Mouse (Mus musculus) spleen, adult 2 months (tissue): ENCODE results near the gene Lcn2. TPM values are rescaled to one million over a fixed set of nuclear protein-coding genes. Genes with fewer than 3 reads are reported as not detected.

ENCODE experiments used
- DNase-seq, 2 experiments: peaks; one replicate each; pipeline versions ENCODE4 v3.0.0 to v3.0.0-alpha.2; 2012 to 2021; ENCODE audit warnings: low spot score in 2 of 2, low read depth in 1 of 2
- H3K27ac ChIP-seq: fragments of 200-500 bp; 2 replicates; pipeline ENCODE4 v1.5.1; 2012; ENCODE audit warnings: low read length, inconsistent platforms; ENCODE audit not compliant: insufficient read depth
- H3K27me3 ChIP-seq: fragments of 200-500 bp; 2 replicates; pipeline ENCODE4 v1.6.1; 2012; ENCODE audit warnings: mild to moderate bottlenecking, moderate library complexity, low read length, inconsistent platforms; ENCODE audit not compliant: control insufficient read depth, insufficient read depth
- H3K36me3 ChIP-seq: fragments of 200-500 bp; 2 replicates; pipeline ENCODE4 v1.6.1; 2012; ENCODE audit warnings: mild to moderate bottlenecking, low read length, inconsistent platforms; ENCODE audit not compliant: control insufficient read depth, insufficient read depth
- H3K4me1 ChIP-seq: fragments of 200-500 bp; 2 replicates; pipeline ENCODE4 v1.6.1; 2011; ENCODE audit warnings: inconsistent platforms; ENCODE audit not compliant: control insufficient read depth, insufficient read depth, insufficient read length
- H3K4me3 ChIP-seq: fragments of 200-500 bp; 2 replicates; pipeline ENCODE4 v1.5.1; 2011; ENCODE audit warnings: mild to moderate bottlenecking, inconsistent platforms; ENCODE audit not compliant: insufficient read depth, insufficient read length; ENCODE audit errors: extremely low read depth
- CTCF ChIP-seq: fragments of 200-500 bp; IDR thresholded peaks from 2 replicates; pipeline ENCODE4 v1.5.1; 2011; ENCODE audit warnings: mild to moderate bottlenecking, inconsistent platforms; ENCODE audit not compliant: insufficient read depth, insufficient read length, insufficient replicate concordance; ENCODE audit errors: extremely low read depth
- POLR2A ChIP-seq: fragments of 200-500 bp; IDR thresholded peaks from 2 replicates; pipeline ENCODE4 v1.6.1; 2011; ENCODE audit warnings: low read depth, low read length, inconsistent platforms
- WGBS: fragments of 180-500 bp; shearing (Covaris S2); methylation state at CpG from one replicate; pipeline ENCODE4 v1.1.7; 2018; 5-methylcytosine and 5-hydroxymethylcytosine counted together
- polyA plus RNA-seq: library from polyadenylated mRNA; depleted of rRNA; stranded (reverse); fragments of >200 nt; gene quantifications from 2 replicates; pipeline ENCODE4 v1.2.3, GENCODE M21; 2012; rRNA removed

Lcn2 gene
- polyA plus RNA-seq: 52.9 and 70.2 TPM in 2 replicates

DNA sequence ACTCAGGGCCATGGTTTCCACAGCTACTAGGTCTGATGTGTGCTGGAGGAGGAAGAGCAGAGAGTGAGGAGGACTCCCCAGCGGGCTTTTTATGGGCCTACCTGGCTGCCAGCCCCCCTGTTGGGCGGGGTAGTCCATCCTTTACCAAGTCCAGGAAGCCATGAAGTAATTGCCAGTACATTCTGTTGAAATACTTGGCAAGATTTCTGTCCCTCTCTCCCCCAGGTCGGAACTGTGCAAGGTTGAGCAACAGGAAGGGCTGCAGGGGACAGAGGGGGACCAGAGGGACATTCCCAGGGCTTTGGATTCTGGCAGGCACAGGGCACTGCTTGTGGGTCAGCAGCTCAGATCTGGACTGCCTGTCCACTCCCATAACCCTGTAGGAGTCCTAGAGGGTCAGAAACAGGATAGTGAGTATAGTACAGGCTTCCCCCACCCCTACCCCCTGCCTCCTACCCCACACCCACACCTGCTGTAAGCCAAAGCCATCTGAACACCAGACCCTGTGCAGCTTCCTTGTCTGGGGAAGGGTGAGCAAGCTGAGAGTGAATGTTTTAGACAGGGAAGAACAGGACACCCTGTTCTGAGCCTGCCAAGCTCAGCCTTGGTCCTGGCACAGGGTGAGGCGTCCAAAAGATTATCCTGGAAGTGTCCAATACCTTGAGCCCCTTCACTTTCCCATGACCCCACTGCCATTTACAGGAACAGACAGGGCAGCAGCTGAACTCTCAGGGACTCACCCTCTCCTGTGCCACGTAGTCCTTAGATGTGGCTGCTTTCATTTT lies at the start of gene Lcn2:
Gene Lcn2 (minus strand): TSS at position 547 of the 785 bp plus-strand sequence.
- no peaks in the 10 kb centered on the region for H3K4me1 ChIP-seq
- WGBS: 66% methylated on average over 5 of the region's 5 CpGs
- no peak within 1 kb of the TSS for H3K4me3 ChIP-seq
- no peak for TF ChIP-seq POLR2A
- TF ChIP-seq CTCF: no peak
- H3K27ac ChIP-seq: no peak within 1 kb of the TSS
- no peaks in the 10 kb centered on the region for H3K27me3 ChIP-seq
- H3K36me3 ChIP-seq: no peaks in the 10 kb centered on the region
- DNase-seq: no peak

DNA sequence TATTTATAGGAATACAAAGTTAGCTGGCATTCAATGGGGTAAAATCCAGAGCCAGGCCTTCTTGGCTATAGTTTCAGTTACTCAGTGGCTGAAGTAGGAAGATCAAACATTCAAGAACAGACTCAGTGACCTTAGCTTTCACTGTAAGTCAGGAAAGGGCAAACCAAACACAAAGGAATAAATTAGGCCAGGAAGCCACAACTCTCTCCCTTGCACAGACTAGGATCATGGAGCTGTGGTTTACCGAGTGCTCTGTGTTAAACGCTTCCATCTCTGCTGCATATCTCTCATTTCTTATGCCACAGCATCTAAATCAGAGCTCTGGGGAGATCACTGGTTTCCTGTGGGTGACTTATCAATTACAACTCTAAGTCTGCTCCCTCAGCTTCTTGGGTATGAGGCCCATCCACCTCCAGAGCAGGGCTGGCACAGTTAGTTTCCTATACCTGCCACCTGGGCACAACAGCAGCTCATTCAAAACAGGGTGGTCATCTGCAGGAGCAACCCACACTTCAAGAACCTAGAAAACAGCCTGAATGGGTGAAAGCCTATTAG lies 49.6 kb upstream of the Lcn2 start:
- no peaks in the 10 kb centered on the region for H3K27me3 ChIP-seq
- 61% methylated on average over 2 of the region's 2 CpGs for WGBS
- TF ChIP-seq POLR2A: no peak
- TF ChIP-seq CTCF: no peak
- no peak for DNase-seq
- no peak overlapping the region for H3K4me3 ChIP-seq
- H3K4me1 ChIP-seq: peaks cover 4% of the 10 kb centered on the region; the same call in 1 of the 2 replicates
- no peak overlapping the region for H3K27ac ChIP-seq
- H3K36me3 ChIP-seq: no peaks in the 10 kb centered on the region

GRCm38 (mm10) chr2:32436686-32437372 lies 48.8 kb upstream of the Lcn2 start:
- H3K27ac ChIP-seq: no peak overlapping the region
- no peaks in the 10 kb centered on the region for H3K27me3 ChIP-seq
- TF ChIP-seq CTCF: no peak
- TF ChIP-seq POLR2A: no peak
- no peaks in the 10 kb centered on the region for H3K36me3 ChIP-seq
- 85% methylated on average over 3 of the region's 3 CpGs for WGBS
- peaks cover 4% of the 10 kb centered on the region; the same call in 1 of the 2 replicates for H3K4me1 ChIP-seq
- no peak for DNase-seq
- no peak overlapping the region for H3K4me3 ChIP-seq

GRCm38 (mm10) chr2:32430701-32431676 lies 42.9 kb upstream of the Lcn2 start:
- H3K36me3 ChIP-seq: no peaks in the 10 kb centered on the region
- DNase-seq: no peak
- TF ChIP-seq POLR2A (no peak), CTCF (no peak)
- H3K27me3 ChIP-seq: no peaks in the 10 kb centered on the region
- WGBS: 84% methylated on average over 18 of the region's 18 CpGs
- no peak overlapping the region for H3K4me3 ChIP-seq
- H3K4me1 ChIP-seq: peaks cover 6% of the 10 kb centered on the region; the same call in 1 of the 2 replicates
- H3K27ac ChIP-seq: no peak overlapping the region

DNA sequence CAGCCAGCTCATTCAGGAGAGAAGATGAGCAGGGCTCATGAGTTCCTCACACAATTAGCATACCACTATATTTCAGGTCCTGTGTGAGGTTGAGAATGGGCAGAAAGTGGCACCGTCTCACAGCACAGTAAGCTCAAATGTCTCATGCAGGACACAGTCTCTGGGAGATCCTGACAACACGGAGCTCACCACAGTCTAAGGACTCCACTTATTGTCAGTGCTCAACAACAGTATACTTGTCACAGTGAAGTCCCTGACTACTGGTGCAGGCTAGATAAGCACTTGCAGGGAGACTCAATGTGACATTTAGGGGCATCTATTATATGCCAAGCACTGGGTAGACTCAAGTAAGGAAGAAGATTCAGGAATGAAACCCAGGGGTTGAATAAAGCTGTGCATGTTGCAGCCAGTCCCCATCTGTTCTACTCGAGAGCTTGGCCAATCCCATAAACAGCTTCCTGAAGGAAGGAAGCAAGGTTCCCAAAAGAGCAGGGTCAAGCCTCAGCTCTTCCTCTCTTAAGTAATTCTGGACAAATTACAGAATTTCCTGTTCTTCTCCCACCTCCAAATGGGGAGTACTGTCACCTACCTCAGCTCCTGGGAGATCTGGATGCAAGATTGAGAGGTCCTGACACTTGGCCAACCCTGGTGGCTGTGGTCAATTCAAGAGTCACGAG lies 41.3 kb upstream of the Lcn2 start:
- no peak overlapping the region for H3K4me3 ChIP-seq
- H3K27me3 ChIP-seq: no peaks in the 10 kb centered on the region
- DNase-seq: no peak
- TF ChIP-seq POLR2A (no peak), CTCF (no peak)
- 75% methylated on average over 4 of the region's 4 CpGs for WGBS
- H3K27ac ChIP-seq: no peak overlapping the region
- no peaks in the 10 kb centered on the region for H3K36me3 ChIP-seq
- peaks cover 6% of the 10 kb centered on the region; the same call in 1 of the 2 replicates for H3K4me1 ChIP-seq

DNA sequence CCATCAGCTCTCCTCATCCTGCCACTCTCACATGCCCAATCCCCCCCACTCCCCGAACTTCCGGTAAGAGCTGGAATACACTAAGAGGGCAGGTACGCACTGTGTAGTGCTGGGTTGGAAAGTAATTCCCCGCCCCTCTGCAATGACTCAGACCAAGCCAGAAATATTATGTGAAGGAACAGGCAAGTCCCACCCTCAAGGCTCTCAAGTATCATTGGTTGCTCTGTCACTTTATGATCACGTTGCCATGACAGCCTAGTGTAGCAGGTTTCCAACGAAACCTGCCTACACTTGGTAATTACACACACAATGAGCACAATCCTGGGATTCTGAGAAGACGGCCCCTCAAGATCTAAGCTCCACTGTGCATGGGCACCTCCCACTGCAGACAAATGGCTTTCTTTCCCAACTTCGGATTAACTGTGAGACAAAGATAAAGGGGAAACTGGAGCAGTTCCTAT lies 40.2 kb upstream of the Lcn2 start:
- no peak for DNase-seq
- Histone ChIP-seq H3K27ac (no peak overlapping the region), H3K4me3 (no peak overlapping the region), H3K27me3 (no peaks in the 10 kb centered on the region), H3K36me3 (no peaks in the 10 kb centered on the region), H3K4me1 (peaks cover 6% of the 10 kb centered on the region; the same call in 1 of the 2 replicates)
- no peak for TF ChIP-seq POLR2A
- TF ChIP-seq CTCF: no peak
- WGBS: 52% methylated on average over 8 of the region's 8 CpGs
